Mouse (Mus musculus) hindbrain, embryonic 11.5 days (tissue): ENCODE data around the gene Ndufab1. TPM values are rescaled to one million over a fixed set of nuclear protein-coding genes. Genes with fewer than 3 reads are reported as not detected.

Experiments
- ATAC-seq: fragments of 200-750 bp; cut with Nextera tagmentation; 2 replicates; pipeline ENCODE4 v1.8.0; 2017; ENCODE audit warnings: mild to moderate bottlenecking, moderate TSS enrichment, moderate library complexity; ENCODE audit not compliant: low FRiP score
- DNase-seq: peaks from one replicate; pipeline ENCODE4 v3.0.0-alpha.2; 2015; ENCODE audit warnings: low spot score
- H3K27ac ChIP-seq: fragments of 300-500 bp; sonication (generic); 2 replicates; pipeline ENCODE4 v1.5.1; 2014; ENCODE audit warnings: mild to moderate bottlenecking, low read depth, low read length
- H3K27me3 ChIP-seq: fragments of 300-500 bp; sonication (generic); 2 replicates; pipeline ENCODE4 v1.6.1; 2014; ENCODE audit warnings: mild to moderate bottlenecking, low read length, moderate library complexity, mixed read lengths; ENCODE audit not compliant: control insufficient read depth, insufficient read depth
- H3K36me3 ChIP-seq: fragments of 300-500 bp; sonication (generic); 2 replicates; pipeline ENCODE4 v1.6.1; 2014; ENCODE audit warnings: mild to moderate bottlenecking, low read length, moderate library complexity, mixed read lengths; ENCODE audit not compliant: control insufficient read depth, insufficient read depth
- H3K4me1 ChIP-seq: fragments of 300-500 bp; sonication (generic); replicated peaks from 2 replicates; pipeline ENCODE4 v1.6.1; 2014; ENCODE audit warnings: low read length, mixed read lengths; ENCODE audit not compliant: control insufficient read depth, insufficient read depth
- H3K4me2 ChIP-seq: fragments of 300-500 bp; sonication (generic); replicated peaks from 2 replicates; pipeline ENCODE4 v1.6.1; 2014; ENCODE audit warnings: mild to moderate bottlenecking, low read depth, low read length
- H3K4me3 ChIP-seq: fragments of 300-500 bp; sonication (generic); 2 replicates; pipeline ENCODE4 v1.5.1; 2014; ENCODE audit warnings: low read depth, low read length
- H3K9ac ChIP-seq: fragments of 300-500 bp; sonication (generic); 2 replicates; pipeline ENCODE4 v1.6.1; 2014; ENCODE audit warnings: low read depth, low read length
- H3K9me3 ChIP-seq: fragments of 300-500 bp; sonication (generic); 2 replicates; pipeline ENCODE4 v1.6.1; 2016; ENCODE audit warnings: low read length; ENCODE audit not compliant: control insufficient read depth
- WGBS: fragments of 180-500 bp; shearing (Covaris S2); extraction: QIAGEN DNeasy Blood & Tissue Kit; methylation state at CpG from one replicate; pipeline ENCODE4 v1.1.7; 2014; 5-methylcytosine and 5-hydroxymethylcytosine counted together
- polyA plus RNA-seq: library from polyadenylated mRNA; unstranded; fragments of >200 nt; fragmentation: Nextera tagmentation; extraction: Ambion mirVana; gene quantifications from 2 replicates; pipeline ENCODE4 v1.2.1, GENCODE M21; 2014

Ndufab1 gene
- polyA plus RNA-seq, 1 experiment from 2014 or later, result 649 TPM

GRCm38 (mm10) chr7:122065656-122066055 lies 36.0 kb downstream of the Ndufab1 start:
- Histone ChIP-seq H3K9me3 (no peaks in the 10 kb centered on the region), H3K4me1 (no peaks in the 10 kb centered on the region), H3K36me3 (0 out of 2 replicates have a peak, but pooled peaks cover 3% of the 10 kb centered on the region), H3K4me2 (no peak overlapping the region), H3K27ac (no peak overlapping the region), H3K4me3 (no peak overlapping the region), H3K27me3 (no peaks in the 10 kb centered on the region), H3K9ac (no peak overlapping the region)
- DNase-seq, result no peak
- ATAC-seq, result no peak
- 79% methylated on average over 1 of the region's 1 CpGs for WGBS

- Histone ChIP-seq H3K4me1 (no peaks in the 10 kb centered on the region), H3K9ac (no peak overlapping the region), H3K4me2 (no peak overlapping the region), H3K36me3 (peaks cover 4% of the 10 kb centered on the region; the same call in 1 of the 2 replicates), H3K27ac (no peak overlapping the region), H3K27me3 (no peaks in the 10 kb centered on the region), H3K4me3 (no peak overlapping the region), H3K9me3 (no peaks in the 10 kb centered on the region)
- DNase-seq (no peak), ATAC-seq (no peak)
- 86% methylated on average over 5 of the region's 5 CpGs for WGBS
Measured at GRCm38 (mm10) chr7:122056633-122057032, 45.1 kb downstream of the Ndufab1 start.

- WGBS, result 74% methylated on average over 1 of the region's 1 CpGs
- H3K9me3 ChIP-seq, result no peaks in the 10 kb centered on the region
- ATAC-seq (no peak), DNase-seq (no peak)
- H3K36me3 ChIP-seq, result 0 out of 2 replicates have a peak, but pooled peaks cover 2% of the 10 kb centered on the region
- H3K4me1 ChIP-seq, result no peaks in the 10 kb centered on the region
- no peak overlapping the region for H3K27ac ChIP-seq
- no peak overlapping the region for H3K9ac ChIP-seq
- H3K4me2 ChIP-seq, result no peak overlapping the region
- H3K27me3 ChIP-seq, result no peaks in the 10 kb centered on the region
- no peak overlapping the region for H3K4me3 ChIP-seq
Measured at GRCm38 (mm10) chr7:122050834-122051233, 50.9 kb downstream of the Ndufab1 start.

GRCm38 (mm10) chr7:122048191-122048590 lies 53.5 kb downstream of the Ndufab1 start:
- H3K27me3 ChIP-seq, result no peaks in the 10 kb centered on the region
- ATAC-seq (no peak), DNase-seq (no peak)
- no peaks in the 10 kb centered on the region for H3K4me1 ChIP-seq
- no peak overlapping the region for H3K27ac ChIP-seq
- no peak overlapping the region for H3K4me3 ChIP-seq
- H3K9me3 ChIP-seq, result no peaks in the 10 kb centered on the region
- 0 out of 2 replicates have a peak, but pooled peaks cover 2% of the 10 kb centered on the region for H3K36me3 ChIP-seq
- WGBS, result 94% methylated on average over 9 of the region's 9 CpGs
- no peak overlapping the region for H3K9ac ChIP-seq
- no peak overlapping the region for H3K4me2 ChIP-seq

- ATAC-seq (no peak), DNase-seq (no peak)
- Histone ChIP-seq H3K4me1 (no peaks in the 10 kb centered on the region), H3K4me3 (no peak overlapping the region), H3K27me3 (no peaks in the 10 kb centered on the region), H3K9me3 (no peaks in the 10 kb centered on the region), H3K27ac (no peak overlapping the region), H3K36me3 (0 out of 2 replicates have a peak, but pooled peaks cover 2% of the 10 kb centered on the region), H3K4me2 (no peak overlapping the region), H3K9ac (no peak overlapping the region)
- 95% methylated on average over 2 of the region's 2 CpGs for WGBS
Measured at GRCm38 (mm10) chr7:122046813-122047212, 54.9 kb downstream of the Ndufab1 start.

- Histone ChIP-seq H3K27me3 (no peaks in the 10 kb centered on the region), H3K9ac (no peak overlapping the region), H3K4me2 (no peak overlapping the region), H3K36me3 (no peaks in the 10 kb centered on the region), H3K27ac (no peak overlapping the region), H3K4me1 (no peaks in the 10 kb centered on the region), H3K9me3 (no peaks in the 10 kb centered on the region), H3K4me3 (no peak overlapping the region)
- WGBS, result 95% methylated on average over 1 of the region's 1 CpGs
- ATAC-seq (no peak), DNase-seq (no peak)
Measured at GRCm38 (mm10) chr7:122045711-122046110, 56.0 kb downstream of the Ndufab1 start.

GRCm38 (mm10) chr7:122045181-122045634 lies 56.5 kb downstream of the Ndufab1 start:
- Histone ChIP-seq H3K27me3 (no peaks in the 10 kb centered on the region), H3K9ac (no peak overlapping the region), H3K36me3 (no peaks in the 10 kb centered on the region), H3K27ac (no peak overlapping the region), H3K4me1 (no peaks in the 10 kb centered on the region), H3K4me3 (no peak overlapping the region), H3K4me2 (no peak overlapping the region), H3K9me3 (no peaks in the 10 kb centered on the region)
- DNase-seq, result no peak
- no peak for ATAC-seq
- 96% methylated on average over 4 of the region's 4 CpGs for WGBS

- Histone ChIP-seq H3K4me3 (no peak overlapping the region), H3K36me3 (no peaks in the 10 kb centered on the region), H3K9me3 (no peaks in the 10 kb centered on the region), H3K27me3 (no peaks in the 10 kb centered on the region), H3K4me2 (no peak overlapping the region), H3K27ac (no peak overlapping the region), H3K9ac (no peak overlapping the region), H3K4me1 (no peaks in the 10 kb centered on the region)
- DNase-seq (no peak), ATAC-seq (no peak)
- WGBS, result 86% methylated on average over 8 of the region's 8 CpGs
Measured at GRCm38 (mm10) chr7:122044106-122044505, 57.6 kb downstream of the Ndufab1 start.
